Mouse (Mus musculus) liver, adult 2 months (tissue): Measurements from ENCODE around the gene Zfp119b. TPM values are rescaled to one million over a fixed set of nuclear protein-coding genes. Genes with fewer than 3 reads are reported as not detected.

Experiments used
- polyA plus RNA-seq: library from polyadenylated mRNA; depleted of rRNA; stranded (reverse); fragments of >200 nt; gene quantifications from 2 replicates; pipeline ENCODE4 v1.2.3, GENCODE M21; 2012; rRNA removed
- total RNA-seq: library from RNA; depleted of rRNA; stranded (reverse); fragments of >200 nt; gene quantifications from 2 replicates; pipeline ENCODE4 v1.2.3, GENCODE M21; 2014; rRNA removed

The Zfp119b gene
- total and polyA plus RNA-seq, 2 experiments = 0.26 to 4.3 TPM

Other genes starting within 250 kb of the Zfp119b start
- gene Pot1b, start 236.9 kb downstream of the Zfp119b start, total RNA-seq = 5.3 and 7.3 TPM in 2 replicates
- gene Pot1b, start 236.9 kb downstream of the Zfp119b start, polyA plus RNA-seq = 0.55 and 0.62 TPM in 2 replicates
- 7.5 and 8.2 TPM in 2 replicates for gene Adgre4, start 199.5 kb downstream of the Zfp119b start, total RNA-seq
- gene Adgre4, start 199.5 kb downstream of the Zfp119b start, polyA plus RNA-seq = 1.1 and 2.4 TPM in 2 replicates
- gene Zfp119a, start 70.6 kb downstream of the Zfp119b start, total RNA-seq = 4.7 and 5.2 TPM in 2 replicates
- gene Zfp119a, start 70.6 kb downstream of the Zfp119b start, polyA plus RNA-seq = 0.24 and 0.35 TPM in 2 replicates
- 5.8 and 8.3 TPM in 2 replicates for gene Zfp959, start 57.4 kb downstream of the Zfp119b start, total RNA-seq
- 0.77 and 1.2 TPM in 2 replicates for gene Zfp959, start 57.4 kb downstream of the Zfp119b start, polyA plus RNA-seq
- gene Ebi3, start 3.1 kb upstream of the Zfp119b start, total RNA-seq = 0.18 and 1.3 TPM in 2 replicates
- gene Ebi3, start 3.1 kb upstream of the Zfp119b start, polyA plus RNA-seq = 0.61 and 2.3 TPM in 2 replicates
- 3.6 and 4.1 TPM in 2 replicates for gene Yju2, start 9.6 kb upstream of the Zfp119b start, total RNA-seq
- 3.4 and 4.1 TPM in 2 replicates for gene Yju2, start 9.6 kb upstream of the Zfp119b start, polyA plus RNA-seq
- gene Shd, start 21.0 kb upstream of the Zfp119b start, total RNA-seq = not detected in 2 replicates
- gene Shd, start 21.0 kb upstream of the Zfp119b start, polyA plus RNA-seq = 0.20 and 0.35 TPM in 2 replicates
- gene Fsd1, start 37.0 kb upstream of the Zfp119b start, total RNA-seq = not detected in 2 replicates
- gene Fsd1, start 37.0 kb upstream of the Zfp119b start, polyA plus RNA-seq = not detected in 2 replicates
- gene Stap2, start 56.1 kb upstream of the Zfp119b start, total RNA-seq = 30.9 and 35.3 TPM in 2 replicates
- 38.8 and 44.8 TPM in 2 replicates for gene Stap2, start 56.1 kb upstream of the Zfp119b start, polyA plus RNA-seq
- gene Mpnd, start 56.2 kb upstream of the Zfp119b start, total RNA-seq = 86.2 and 93.2 TPM in 2 replicates
- gene Mpnd, start 56.2 kb upstream of the Zfp119b start, polyA plus RNA-seq = 142 and 175 TPM in 2 replicates
- gene Sh3gl1, start 87.1 kb upstream of the Zfp119b start, total RNA-seq = 8.8 and 10.5 TPM in 2 replicates
- gene Sh3gl1, start 87.1 kb upstream of the Zfp119b start, polyA plus RNA-seq = 33.5 and 40.0 TPM in 2 replicates
- 0.37 and 0.81 TPM in 2 replicates for gene Chaf1a, start 90.9 kb upstream of the Zfp119b start, total RNA-seq
- gene Chaf1a, start 90.9 kb upstream of the Zfp119b start, polyA plus RNA-seq = 0.26 and 0.31 TPM in 2 replicates
- gene Ubxn6, start 125.5 kb upstream of the Zfp119b start, total RNA-seq = 34.9 and 42.9 TPM in 2 replicates
- gene Ubxn6, start 125.5 kb upstream of the Zfp119b start, polyA plus RNA-seq = 55.8 and 56.0 TPM in 2 replicates
- gene Hdgfl2, start 130.1 kb upstream of the Zfp119b start, total RNA-seq = 11.3 and 13.8 TPM in 2 replicates
- gene Hdgfl2, start 130.1 kb upstream of the Zfp119b start, polyA plus RNA-seq = 29.0 and 30.2 TPM in 2 replicates
- gene Plin4, start 160.3 kb upstream of the Zfp119b start, total RNA-seq = 2.1 and 2.3 TPM in 2 replicates
- 1.8 and 2.8 TPM in 2 replicates for gene Plin4, start 160.3 kb upstream of the Zfp119b start, polyA plus RNA-seq
- 19.2 and 24.6 TPM in 2 replicates for gene Plin5, start 168.1 kb upstream of the Zfp119b start, total RNA-seq
- 42.7 and 58.2 TPM in 2 replicates for gene Plin5, start 168.1 kb upstream of the Zfp119b start, polyA plus RNA-seq
- 90.0 and 116 TPM in 2 replicates for gene Lrg1, start 172.5 kb upstream of the Zfp119b start, total RNA-seq
- 543 and 600 TPM in 2 replicates for gene Lrg1, start 172.5 kb upstream of the Zfp119b start, polyA plus RNA-seq
- gene Sema6b, start 190.8 kb upstream of the Zfp119b start, total RNA-seq = 1.3 TPM in 2 replicates
- gene Sema6b, start 190.8 kb upstream of the Zfp119b start, polyA plus RNA-seq = 2.7 and 3.9 TPM in 2 replicates
- 16.2 and 20.9 TPM in 2 replicates for gene Tnfaip8l1, start 213.0 kb upstream of the Zfp119b start, total RNA-seq
- gene Tnfaip8l1, start 213.0 kb upstream of the Zfp119b start, polyA plus RNA-seq = 21.8 and 25.5 TPM in 2 replicates
- 89.4 and 91.1 TPM in 2 replicates for gene Mydgf, start 234.4 kb upstream of the Zfp119b start, total RNA-seq
- 81.1 and 86.0 TPM in 2 replicates for gene Mydgf, start 234.4 kb upstream of the Zfp119b start, polyA plus RNA-seq